Mouse (Mus musculus): ENCODE measurements around the gene Kank2. TPM values are rescaled to one million over a fixed set of nuclear protein-coding genes. Genes with fewer than 3 reads are reported as not detected.
A peak's percentile ranks its signal among the peaks of the same experiment; 100 is the strongest.
"Not testable (repeated sequence)": the region's sequence is repeated elsewhere in the genome, so short reads cannot be mapped to it uniquely, and the experiment has no call there.

The Kank2 gene
- polyA plus RNA-seq, 1 experiment from 2014 or later = 4.7 TPM

- no peak for DNase-seq (ENCODE audit: low spot score)
- H3K4me2 ChIP-seq (replicated peaks; ENCODE audit: low read depth, low read length) = no peak overlapping the region
- no peaks in the 10 kb centered on the region for H3K27me3 ChIP-seq (ENCODE audit: control insufficient read depth, insufficient read depth, low read length)
- no peaks in the 10 kb centered on the region for H3K36me3 ChIP-seq (ENCODE audit: control insufficient read depth, insufficient read depth, low read length)
- no peaks in the 10 kb centered on the region for H3K4me1 ChIP-seq (replicated peaks; ENCODE audit: control insufficient read depth, insufficient read depth, low read length)
- H3K9me3 ChIP-seq (ENCODE audit: control insufficient read depth, low read length) = no peaks in the 10 kb centered on the region
- H3K27ac ChIP-seq (ENCODE audit: low read depth, low read length) = no peak overlapping the region
- no peak overlapping the region for H3K9ac ChIP-seq (ENCODE audit: low read depth, low read length)
- no peak for ATAC-seq (ENCODE audit: low FRiP score)
- WGBS = 73% methylated on average over 5 of the region's 5 CpGs
- H3K4me3 ChIP-seq (ENCODE audit: low read depth, low read length) = no peak overlapping the region
Measured at GRCm38 (mm10) chr9:21795579-21795978, 3.0 kb downstream of the Kank2 start.

GRCm38 (mm10) chr9:21794925-21795324 lies 3.6 kb downstream of the Kank2 start:
- H3K4me3 ChIP-seq (ENCODE audit: low read depth, low read length) = no peak overlapping the region
- no peak overlapping the region for H3K27ac ChIP-seq (ENCODE audit: low read depth, low read length)
- 94% methylated on average over 25 of the region's 25 CpGs for WGBS
- H3K27me3 ChIP-seq (ENCODE audit: control insufficient read depth, insufficient read depth, low read length) = no peaks in the 10 kb centered on the region
- no peaks in the 10 kb centered on the region for H3K36me3 ChIP-seq (ENCODE audit: control insufficient read depth, insufficient read depth, low read length)
- H3K9me3 ChIP-seq (ENCODE audit: control insufficient read depth, low read length) = no peaks in the 10 kb centered on the region
- no peak overlapping the region for H3K9ac ChIP-seq (ENCODE audit: low read depth, low read length)
- DNase-seq (ENCODE audit: low spot score) = no peak
- no peak for ATAC-seq (ENCODE audit: low FRiP score)
- H3K4me1 ChIP-seq (replicated peaks; ENCODE audit: control insufficient read depth, insufficient read depth, low read length) = no peaks in the 10 kb centered on the region
- no peak overlapping the region for H3K4me2 ChIP-seq (replicated peaks; ENCODE audit: low read depth, low read length)

GRCm38 (mm10) chr9:21794344-21794834 lies 4.2 kb downstream of the Kank2 start:
- H3K27ac ChIP-seq (ENCODE audit: low read depth, low read length) = no peak overlapping the region
- no peaks in the 10 kb centered on the region for H3K27me3 ChIP-seq (ENCODE audit: control insufficient read depth, insufficient read depth, low read length)
- no peaks in the 10 kb centered on the region for H3K4me1 ChIP-seq (replicated peaks; ENCODE audit: control insufficient read depth, insufficient read depth, low read length)
- ATAC-seq (ENCODE audit: low FRiP score) (no peak), DNase-seq (ENCODE audit: low spot score) (no peak)
- H3K4me3 ChIP-seq (ENCODE audit: low read depth, low read length) = no peak overlapping the region
- H3K9me3 ChIP-seq (ENCODE audit: control insufficient read depth, low read length) = no peaks in the 10 kb centered on the region
- 94% methylated on average over 18 of the region's 18 CpGs for WGBS
- no peak overlapping the region for H3K9ac ChIP-seq (ENCODE audit: low read depth, low read length)
- H3K4me2 ChIP-seq (replicated peaks; ENCODE audit: low read depth, low read length) = no peak overlapping the region
- no peaks in the 10 kb centered on the region for H3K36me3 ChIP-seq (ENCODE audit: control insufficient read depth, insufficient read depth, low read length)

GRCm38 (mm10) chr9:21793507-21793906 lies 5.0 kb downstream of the Kank2 start:
- not testable (repeated sequence) for DNase-seq (ENCODE audit: low spot score); H3K4me1 ChIP-seq (replicated peaks; ENCODE audit: control insufficient read depth, insufficient read depth, low read length); H3K27me3 ChIP-seq (ENCODE audit: control insufficient read depth, insufficient read depth, low read length); H3K4me3 ChIP-seq (ENCODE audit: low read depth, low read length); H3K9me3 ChIP-seq (ENCODE audit: control insufficient read depth, low read length); H3K4me2 ChIP-seq (replicated peaks; ENCODE audit: low read depth, low read length); H3K9ac ChIP-seq (ENCODE audit: low read depth, low read length); H3K36me3 ChIP-seq (ENCODE audit: control insufficient read depth, insufficient read depth, low read length); ATAC-seq (ENCODE audit: low FRiP score); H3K27ac ChIP-seq (ENCODE audit: low read depth, low read length)
- WGBS = 97% methylated on average over 6 of the region's 6 CpGs

GRCm38 (mm10) chr9:21792644-21793043 lies 5.9 kb downstream of the Kank2 start:
- Histone ChIP-seq H3K9ac (ENCODE audit: low read depth, low read length) (no peak overlapping the region), H3K4me1 (replicated peaks; ENCODE audit: control insufficient read depth, insufficient read depth, low read length) (no peaks in the 10 kb centered on the region), H3K27ac (ENCODE audit: low read depth, low read length) (no peak overlapping the region), H3K4me3 (ENCODE audit: low read depth, low read length) (no peak overlapping the region), H3K9me3 (ENCODE audit: control insufficient read depth, low read length) (no peaks in the 10 kb centered on the region), H3K27me3 (ENCODE audit: control insufficient read depth, insufficient read depth, low read length) (no peaks in the 10 kb centered on the region), H3K36me3 (ENCODE audit: control insufficient read depth, insufficient read depth, low read length) (no peaks in the 10 kb centered on the region), H3K4me2 (replicated peaks; ENCODE audit: low read depth, low read length) (no peak overlapping the region)
- 87% methylated on average over 8 of the region's 8 CpGs for WGBS
- DNase-seq (ENCODE audit: low spot score) (no peak), ATAC-seq (ENCODE audit: low FRiP score) (no peak)

- H3K9ac ChIP-seq (ENCODE audit: low read depth, low read length) = no peak overlapping the region
- no peak for ATAC-seq (ENCODE audit: low FRiP score)
- 87% methylated on average over 8 of the region's 8 CpGs for WGBS
Measured at GRCm38 (mm10) chr9:21791861-21792260, 6.7 kb downstream of the Kank2 start.

GRCm38 (mm10) chr9:21788234-21788633 lies 10.3 kb downstream of the Kank2 start:
- Histone ChIP-seq H3K4me1 (replicated peaks; ENCODE audit: control insufficient read depth, insufficient read depth, low read length) (no peaks in the 10 kb centered on the region), H3K4me3 (ENCODE audit: low read depth, low read length) (no peak overlapping the region), H3K36me3 (ENCODE audit: control insufficient read depth, insufficient read depth, low read length) (no peaks in the 10 kb centered on the region), H3K9me3 (ENCODE audit: control insufficient read depth, low read length) (no peaks in the 10 kb centered on the region), H3K27ac (ENCODE audit: low read depth, low read length) (no peak overlapping the region), H3K9ac (ENCODE audit: low read depth, low read length) (no peak overlapping the region), H3K27me3 (ENCODE audit: control insufficient read depth, insufficient read depth, low read length) (no peaks in the 10 kb centered on the region), H3K4me2 (replicated peaks; ENCODE audit: low read depth, low read length) (no peak overlapping the region)
- no peak for ATAC-seq (ENCODE audit: low FRiP score)
- WGBS = 84% methylated on average over 9 of the region's 9 CpGs
- DNase-seq (ENCODE audit: low spot score) = no peak

More at GRCm38 (mm10) chr9:21791861-21792260, 6.7 kb downstream of the Kank2 start:
- Histone ChIP-seq H3K9me3 (ENCODE audit: control insufficient read depth, low read length) (no peaks in the 10 kb centered on the region), H3K36me3 (ENCODE audit: control insufficient read depth, insufficient read depth, low read length) (no peaks in the 10 kb centered on the region), H3K27ac (ENCODE audit: low read depth, low read length) (no peak overlapping the region), H3K4me1 (replicated peaks; ENCODE audit: control insufficient read depth, insufficient read depth, low read length) (no peaks in the 10 kb centered on the region), H3K27me3 (ENCODE audit: control insufficient read depth, insufficient read depth, low read length) (no peaks in the 10 kb centered on the region), H3K4me2 (replicated peaks; ENCODE audit: low read depth, low read length) (no peak overlapping the region), H3K4me3 (ENCODE audit: low read depth, low read length) (no peak overlapping the region)
- no peak for DNase-seq (ENCODE audit: low spot score)

GRCm38 (mm10) chr9:21787654-21788053 lies 10.9 kb downstream of the Kank2 start:
- H3K9me3 ChIP-seq (ENCODE audit: control insufficient read depth, low read length) = no peaks in the 10 kb centered on the region
- no peaks in the 10 kb centered on the region for H3K27me3 ChIP-seq (ENCODE audit: control insufficient read depth, insufficient read depth, low read length)
- DNase-seq (ENCODE audit: low spot score) = no peak
- H3K4me1 ChIP-seq (replicated peaks; ENCODE audit: control insufficient read depth, insufficient read depth, low read length) = no peaks in the 10 kb centered on the region
- no peak overlapping the region for H3K9ac ChIP-seq (ENCODE audit: low read depth, low read length)
- H3K4me3 ChIP-seq (ENCODE audit: low read depth, low read length) = no peak overlapping the region
- no peak overlapping the region for H3K4me2 ChIP-seq (replicated peaks; ENCODE audit: low read depth, low read length)
- H3K27ac ChIP-seq (ENCODE audit: low read depth, low read length) = no peak overlapping the region
- no peak for ATAC-seq (ENCODE audit: low FRiP score)
- H3K36me3 ChIP-seq (ENCODE audit: control insufficient read depth, insufficient read depth, low read length) = no peaks in the 10 kb centered on the region
- WGBS = 88% methylated on average over 5 of the region's 5 CpGs

GRCm38 (mm10) chr9:21786906-21787305 lies 11.6 kb downstream of the Kank2 start:
- Histone ChIP-seq H3K4me1 (replicated peaks; ENCODE audit: control insufficient read depth, insufficient read depth, low read length) (no peaks in the 10 kb centered on the region), H3K36me3 (ENCODE audit: control insufficient read depth, insufficient read depth, low read length) (no peaks in the 10 kb centered on the region), H3K27ac (ENCODE audit: low read depth, low read length) (no peak overlapping the region), H3K27me3 (ENCODE audit: control insufficient read depth, insufficient read depth, low read length) (no peaks in the 10 kb centered on the region), H3K4me2 (replicated peaks; ENCODE audit: low read depth, low read length) (no peak overlapping the region), H3K9ac (ENCODE audit: low read depth, low read length) (no peak overlapping the region), H3K4me3 (ENCODE audit: low read depth, low read length) (no peak overlapping the region), H3K9me3 (ENCODE audit: control insufficient read depth, low read length) (no peaks in the 10 kb centered on the region)
- DNase-seq (ENCODE audit: low spot score) = peak; percentile 81
- ATAC-seq (ENCODE audit: low FRiP score) = peak; percentile 53; the same call in 1 of the 2 replicates
- 9% methylated on average over 6 of the region's 6 CpGs for WGBS
